Mouse (Mus musculus) embryonic fibroblast, embryonic 13.5 days (primary cell): ENCODE results near the gene Cacng5.

Source experiments
- CTCF ChIP-seq: IDR thresholded peaks from 2 replicates; pipeline ENCODE4 v1.5.1; 2011; ENCODE audit warnings: mild to moderate bottlenecking, control low read depth, low read length, moderate library complexity, borderline replicate concordance; ENCODE audit not compliant: insufficient read depth
- POLR2A ChIP-seq: IDR thresholded peaks from 2 replicates; pipeline ENCODE4 v1.6.1; 2011; ENCODE audit warnings: low read depth, mild to moderate bottlenecking, control low read depth, low read length, moderate library complexity

DNA sequence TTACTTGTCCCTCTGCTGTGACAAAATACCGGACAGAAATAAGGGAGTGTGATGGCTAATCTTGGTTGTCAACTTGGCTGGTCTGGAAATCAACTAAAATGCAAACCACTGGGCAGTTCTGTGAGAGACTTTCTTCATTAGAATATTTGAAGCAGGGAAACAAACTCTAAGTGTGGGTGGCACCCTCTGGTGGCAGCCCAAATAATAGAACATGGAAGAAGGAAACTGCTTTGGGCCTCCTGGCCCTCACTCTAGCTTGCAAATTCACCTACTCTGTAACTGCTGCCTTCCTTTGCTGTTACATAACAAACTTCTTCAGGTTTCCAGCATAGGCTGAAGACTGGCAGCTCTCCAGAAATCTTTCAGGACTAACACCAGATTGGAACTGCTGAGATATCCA, 61.8 kb downstream of the Cacng5 start:
- TF ChIP-seq CTCF = no peak
- no peak for TF ChIP-seq POLR2A
